Mouse (Mus musculus) small intestine, adult 2 months (tissue): ENCODE data around the gene Aftph.

Source experiments
- CTCF ChIP-seq: fragments of 200-500 bp; IDR thresholded peaks from 2 replicates; pipeline ENCODE4 v1.5.1; 2012; ENCODE audit warnings: low read depth, mild to moderate bottlenecking, control low read depth, inconsistent platforms, low read length, moderate library complexity, mixed read lengths; ENCODE audit not compliant: insufficient replicate concordance, insufficient read length; ENCODE audit errors: extremely low read depth
- POLR2A ChIP-seq: fragments of 200-500 bp; IDR thresholded peaks from 2 replicates; pipeline ENCODE4 v1.6.1; 2012; ENCODE audit warnings: low read depth, mild to moderate bottlenecking, control low read depth, inconsistent platforms, low read length, moderate library complexity

GRCm38 (mm10) chr11:20646142-20646541 is 95.2 kb downstream of the Aftph start:
- TF ChIP-seq CTCF, result no peak
- TF ChIP-seq POLR2A, result no peak
